Mouse (Mus musculus): ENCODE data around the gene Ttyh2.
A peak's percentile ranks its signal among the peaks of the same experiment; 100 is the strongest.
"Not testable (repeated sequence)": the region's sequence is repeated elsewhere in the genome, so short reads cannot be mapped to it uniquely, and the experiment has no call there.

The Ttyh2 gene

DNA sequence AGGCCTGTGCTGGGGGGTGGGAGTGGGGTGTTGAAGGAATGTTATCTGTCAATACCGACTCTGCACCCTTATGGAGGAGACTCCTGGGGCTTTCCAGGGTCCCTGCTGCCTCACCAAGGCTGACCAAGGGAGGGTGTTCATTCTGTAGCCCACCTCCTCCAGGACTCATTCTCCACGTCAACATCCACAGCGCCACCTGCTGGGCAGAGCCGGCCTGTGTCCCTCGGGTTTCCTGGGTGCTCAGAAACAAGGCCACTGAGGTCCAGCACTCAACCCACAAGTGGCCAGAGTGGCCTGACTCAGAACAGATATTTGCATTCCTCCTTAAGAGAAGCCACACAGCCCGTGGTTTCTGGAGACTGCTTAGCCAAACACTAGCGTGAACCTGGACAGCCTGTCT, 17.5 kb upstream of the Ttyh2 start:
- DNase-seq (ENCODE audit: low read depth, low spot score), result peak; percentile 63

DNA sequence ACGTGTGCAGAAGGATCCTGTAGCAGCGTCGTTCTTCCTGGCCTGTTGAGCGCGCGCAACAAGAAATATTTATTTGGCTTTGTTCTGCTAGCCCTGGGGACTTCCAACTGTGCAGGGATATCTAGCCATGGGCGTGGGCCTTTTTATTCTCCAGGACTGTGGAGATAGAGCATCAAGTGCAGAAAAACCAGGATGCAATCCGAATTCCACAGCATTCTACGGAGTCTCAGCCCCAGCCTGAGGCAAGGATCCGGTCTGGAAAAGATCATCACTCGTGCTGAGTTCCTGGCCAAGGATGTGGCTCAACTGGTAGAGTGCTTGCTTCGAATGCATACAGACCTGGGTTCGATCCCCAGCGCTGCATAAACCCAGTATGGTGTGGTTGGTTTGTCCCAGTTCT, 13.1 kb upstream of the Ttyh2 start:
- no peak for DNase-seq (ENCODE audit: low read depth, low spot score)

DNA sequence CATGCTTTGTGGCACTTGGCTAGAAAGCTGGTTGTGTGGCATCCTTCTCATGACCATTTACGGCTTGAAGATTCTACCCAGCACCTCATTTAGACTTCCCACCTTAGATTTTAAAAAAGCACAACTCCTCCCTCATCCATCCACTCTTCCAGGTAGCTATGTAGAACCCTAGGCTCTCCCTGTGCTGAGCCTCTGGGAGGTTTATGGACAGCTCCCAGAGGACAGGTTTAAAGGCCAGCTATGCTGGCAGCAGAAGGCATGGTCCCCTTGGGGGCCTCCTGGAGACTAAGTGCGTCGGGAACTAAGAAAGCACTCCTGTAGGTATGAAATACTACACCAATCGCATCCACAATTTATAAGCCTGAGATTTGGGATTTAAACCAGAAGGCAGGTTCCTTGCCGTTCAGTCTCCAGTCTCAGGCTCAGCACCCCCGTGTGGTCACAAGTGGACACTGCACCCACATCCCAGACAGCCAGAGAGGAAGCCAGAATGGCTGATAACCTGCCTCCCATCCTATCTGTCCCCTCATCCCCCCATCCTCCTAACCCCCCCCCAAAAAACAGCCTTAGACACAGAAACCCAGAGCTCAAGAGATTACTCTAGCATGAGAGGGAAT, 12.4 kb upstream of the Ttyh2 start:
- DNase-seq (ENCODE audit: low read depth, low spot score), result peak; percentile 76

DNA sequence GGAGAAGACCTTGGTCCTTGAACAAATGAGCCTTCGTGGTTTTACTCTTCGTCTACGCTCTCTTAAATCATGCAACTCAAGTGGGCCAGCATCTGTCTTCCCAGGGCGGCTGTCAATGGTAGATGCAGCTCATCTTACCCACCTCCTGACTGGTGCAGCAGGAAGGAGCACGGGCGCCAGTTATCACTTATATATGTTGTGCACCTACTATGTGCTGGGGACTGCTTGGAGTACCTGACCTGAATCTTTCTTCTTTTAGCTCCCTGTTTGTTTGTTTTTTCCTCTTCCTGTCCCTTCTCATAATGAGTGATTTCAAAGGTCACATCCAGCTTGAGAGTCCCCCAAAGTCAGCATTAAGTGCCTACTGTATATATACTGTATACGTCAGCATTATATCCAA, 11.1 kb upstream of the Ttyh2 start:
- no peak for DNase-seq (ENCODE audit: low read depth, low spot score)

DNA sequence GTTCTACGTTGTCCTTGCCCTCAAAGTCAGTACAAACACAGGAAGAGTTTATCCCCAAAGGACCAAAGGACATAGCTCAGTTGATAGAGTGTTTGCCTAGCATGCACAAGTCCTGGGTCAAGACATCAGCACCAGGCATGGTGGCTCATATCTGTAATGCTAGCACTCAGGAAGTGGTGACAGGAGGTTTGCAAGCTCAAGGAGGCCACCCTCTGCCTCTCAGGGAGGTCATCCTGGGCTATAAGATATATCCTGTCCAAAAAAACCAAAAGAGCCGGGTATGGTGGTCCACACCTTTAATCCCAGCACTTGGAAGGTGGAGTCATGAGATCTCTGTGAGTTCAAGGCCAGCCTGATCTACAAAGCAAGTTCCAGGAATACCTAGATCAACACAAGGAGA, 9.8 kb upstream of the Ttyh2 start:
- no peak for DNase-seq (ENCODE audit: low read depth, low spot score)

DNA sequence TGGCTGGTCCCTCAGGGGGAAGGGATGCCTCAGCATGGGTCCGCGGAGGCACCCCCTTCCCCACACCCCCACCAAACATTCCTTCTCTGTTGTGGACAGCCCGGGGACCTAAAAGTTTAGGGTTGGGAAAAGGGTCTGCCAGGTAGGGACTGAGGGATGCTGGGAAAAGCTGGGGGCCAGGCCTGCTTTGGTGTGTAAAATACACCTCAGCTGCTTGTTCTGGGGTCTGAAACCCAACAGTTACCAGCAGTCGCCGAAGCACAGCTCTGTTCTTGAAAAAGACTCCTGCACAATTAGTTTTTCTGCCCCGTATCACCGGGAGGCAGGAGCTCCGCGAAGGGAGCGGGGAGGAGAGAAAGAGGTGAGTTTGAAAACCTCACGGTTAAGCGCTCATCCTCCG, 8.4 kb upstream of the Ttyh2 start:
- no peak for DNase-seq (ENCODE audit: low read depth, low spot score)

DNA sequence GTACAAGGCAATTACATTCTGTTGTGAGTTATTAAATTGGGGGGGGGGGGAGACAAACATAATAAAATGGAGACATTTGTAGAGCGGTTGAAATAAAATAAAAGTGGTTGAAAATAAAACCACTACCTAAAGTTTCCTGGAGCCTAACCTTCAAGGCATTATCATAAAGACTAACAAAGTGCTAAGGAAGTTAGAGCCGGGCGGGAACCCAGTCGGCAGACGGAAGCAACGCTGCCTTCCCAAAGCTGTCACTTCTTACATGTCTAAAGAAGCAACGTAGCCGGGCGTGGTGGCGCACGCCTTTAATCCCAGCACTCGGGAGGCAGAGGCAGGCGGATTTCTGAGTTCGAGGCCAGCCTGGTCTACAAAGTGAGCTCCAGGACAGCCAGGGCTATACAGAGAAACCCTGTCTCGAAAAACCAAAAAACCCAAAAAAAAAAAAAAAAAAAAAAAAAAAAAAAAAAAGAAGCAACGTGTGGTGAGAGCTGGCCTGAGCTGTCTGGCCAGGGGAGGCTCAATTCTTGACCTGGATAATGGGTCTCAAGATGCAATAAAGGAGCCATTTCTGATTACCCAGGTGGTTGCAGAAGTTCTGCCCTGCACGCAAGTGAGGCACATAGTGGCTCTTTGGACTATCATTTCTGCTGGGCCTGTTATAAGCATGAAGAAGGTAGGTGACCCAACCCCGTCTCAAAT, 7.8 kb upstream of the Ttyh2 start:
- DNase-seq (ENCODE audit: low read depth, low spot score), result no peak

DNA sequence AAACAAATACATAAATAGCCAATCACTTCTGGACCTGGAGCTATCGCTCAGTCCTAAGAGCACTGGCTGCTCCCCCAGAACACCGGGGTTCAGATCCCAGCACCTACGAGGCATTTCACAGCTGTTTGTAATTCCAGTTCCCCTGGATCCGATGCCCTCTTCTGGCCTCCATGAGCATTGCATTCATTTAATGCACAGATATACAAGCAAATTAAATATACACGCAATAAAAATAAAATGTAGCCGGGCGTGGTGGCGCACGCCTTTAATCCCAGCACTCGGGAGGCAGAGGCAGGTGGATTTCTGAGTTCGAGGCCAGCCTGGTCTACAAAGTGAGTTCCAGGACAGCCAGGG, 7.3 kb upstream of the Ttyh2 start:
- peak; percentile 46 for DNase-seq (ENCODE audit: low read depth, low spot score)

DNA sequence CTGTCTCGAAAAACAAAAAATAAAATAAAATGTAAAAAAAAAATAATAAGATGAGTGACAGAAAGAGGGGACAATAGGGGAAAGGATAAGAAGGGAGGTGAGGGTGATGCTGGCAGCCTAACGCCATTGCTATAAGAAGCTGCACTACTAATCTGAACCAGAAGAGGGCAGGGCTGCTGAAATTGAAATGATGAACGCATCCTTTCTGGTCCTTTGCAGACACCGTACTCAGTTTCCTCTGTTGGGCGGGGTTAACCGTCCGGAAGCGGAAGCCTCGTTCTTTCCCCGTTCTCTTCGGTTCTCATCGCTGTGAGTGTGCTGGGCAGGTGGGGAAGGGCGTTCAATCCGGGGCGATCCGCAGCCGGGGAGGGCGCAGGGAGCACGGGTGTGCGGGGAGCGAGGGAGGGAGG, 6.9 kb upstream of the Ttyh2 start, which contains the start of gene Rpl38:
Gene Rpl38 (plus strand): TSS at position 224 of the 410 bp plus-strand sequence.
- peak; percentile 99 for DNase-seq (ENCODE audit: low read depth, low spot score)

DNA sequence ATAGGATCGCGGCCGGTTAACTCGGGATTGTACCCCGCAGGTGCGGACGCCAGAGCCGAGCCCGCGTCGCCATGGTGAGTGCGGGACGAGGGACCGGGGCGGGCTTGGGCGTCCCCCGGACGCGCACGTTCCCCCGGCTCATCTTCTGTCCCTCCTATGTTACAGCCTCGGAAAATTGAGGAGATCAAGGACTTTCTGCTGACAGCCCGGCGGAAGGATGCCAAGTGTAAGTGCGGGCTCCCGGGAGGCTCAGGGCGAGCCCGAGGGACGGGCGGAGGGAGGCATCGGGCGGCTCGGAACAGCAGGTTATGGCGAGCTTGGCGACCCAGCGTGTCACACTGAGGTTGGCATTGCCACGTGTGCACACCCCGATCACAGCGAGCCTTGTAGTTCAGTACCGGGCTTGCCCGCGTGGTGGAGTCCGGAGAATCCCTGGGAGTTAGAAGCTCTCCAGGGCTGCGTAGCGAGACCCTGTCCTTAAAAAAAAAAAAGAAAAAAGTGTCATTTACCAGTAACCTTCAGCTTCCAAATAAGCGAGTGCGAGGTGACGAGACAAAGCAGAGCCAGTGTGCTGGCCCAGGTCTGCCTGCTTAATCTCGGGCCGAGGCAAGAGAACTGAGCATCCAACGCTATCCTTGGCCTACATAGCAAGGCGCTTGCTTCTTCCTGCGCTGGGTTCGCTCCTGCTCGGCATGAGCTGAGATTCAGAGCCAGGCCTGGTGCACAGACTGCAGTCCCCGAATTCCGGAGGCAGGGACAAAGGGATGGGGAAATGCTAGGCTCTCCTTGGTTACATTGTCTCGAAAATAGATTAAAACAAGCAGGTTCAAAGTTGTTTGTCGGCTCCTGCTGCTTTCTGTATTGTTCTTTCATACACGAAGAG, 6.2 kb upstream of the Ttyh2 start:
- DNase-seq (ENCODE audit: low read depth, low spot score), result peak; percentile 93

DNA sequence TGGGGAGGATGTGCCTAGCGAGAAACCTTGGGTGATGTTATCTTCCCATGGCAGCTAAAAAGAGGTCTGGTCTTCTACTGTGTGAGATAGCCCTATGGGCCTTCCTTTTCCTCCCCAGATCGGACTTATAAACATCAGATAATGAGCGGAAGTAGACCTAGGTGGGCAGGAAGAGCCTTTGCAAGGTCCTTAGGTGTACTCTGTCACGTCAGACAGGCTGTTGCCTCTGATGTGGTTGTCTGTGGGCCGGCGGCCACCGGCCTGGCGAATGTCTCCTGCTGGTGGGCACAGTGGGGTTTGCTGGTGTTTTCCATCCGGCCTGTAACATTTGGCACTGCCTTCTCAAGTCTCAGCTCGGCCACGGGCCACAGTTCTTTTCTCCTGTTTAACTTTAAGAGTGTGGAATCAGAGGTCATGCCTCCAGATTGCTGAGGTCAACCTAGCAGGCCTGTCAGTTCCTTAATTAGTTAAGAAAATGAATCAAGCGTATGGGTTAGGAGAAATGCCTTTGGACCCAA, 5.5 kb upstream of the Ttyh2 start:
- DNase-seq (ENCODE audit: low read depth, low spot score), result no peak

DNA sequence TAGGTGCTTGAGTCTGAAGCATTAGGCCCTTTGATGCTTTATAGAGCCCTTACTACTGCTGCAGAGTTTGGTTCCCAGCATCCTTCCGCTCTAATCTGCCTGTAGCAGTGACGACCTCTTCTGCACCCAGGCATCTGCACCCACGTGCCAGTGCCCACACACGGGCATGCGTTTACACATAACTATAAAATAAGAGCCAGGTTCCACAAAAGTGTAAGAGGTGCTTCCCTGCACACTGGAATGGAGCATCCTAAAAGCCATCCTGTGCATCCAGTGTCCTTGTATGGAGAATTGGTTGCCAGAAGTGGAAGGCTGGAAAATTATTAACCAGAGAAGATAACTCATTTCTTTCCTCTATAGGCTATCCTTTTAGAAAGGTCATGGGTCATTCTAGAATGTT, 4.1 kb upstream of the Ttyh2 start:
- DNase-seq (ENCODE audit: low read depth, low spot score), result no peak

DNA sequence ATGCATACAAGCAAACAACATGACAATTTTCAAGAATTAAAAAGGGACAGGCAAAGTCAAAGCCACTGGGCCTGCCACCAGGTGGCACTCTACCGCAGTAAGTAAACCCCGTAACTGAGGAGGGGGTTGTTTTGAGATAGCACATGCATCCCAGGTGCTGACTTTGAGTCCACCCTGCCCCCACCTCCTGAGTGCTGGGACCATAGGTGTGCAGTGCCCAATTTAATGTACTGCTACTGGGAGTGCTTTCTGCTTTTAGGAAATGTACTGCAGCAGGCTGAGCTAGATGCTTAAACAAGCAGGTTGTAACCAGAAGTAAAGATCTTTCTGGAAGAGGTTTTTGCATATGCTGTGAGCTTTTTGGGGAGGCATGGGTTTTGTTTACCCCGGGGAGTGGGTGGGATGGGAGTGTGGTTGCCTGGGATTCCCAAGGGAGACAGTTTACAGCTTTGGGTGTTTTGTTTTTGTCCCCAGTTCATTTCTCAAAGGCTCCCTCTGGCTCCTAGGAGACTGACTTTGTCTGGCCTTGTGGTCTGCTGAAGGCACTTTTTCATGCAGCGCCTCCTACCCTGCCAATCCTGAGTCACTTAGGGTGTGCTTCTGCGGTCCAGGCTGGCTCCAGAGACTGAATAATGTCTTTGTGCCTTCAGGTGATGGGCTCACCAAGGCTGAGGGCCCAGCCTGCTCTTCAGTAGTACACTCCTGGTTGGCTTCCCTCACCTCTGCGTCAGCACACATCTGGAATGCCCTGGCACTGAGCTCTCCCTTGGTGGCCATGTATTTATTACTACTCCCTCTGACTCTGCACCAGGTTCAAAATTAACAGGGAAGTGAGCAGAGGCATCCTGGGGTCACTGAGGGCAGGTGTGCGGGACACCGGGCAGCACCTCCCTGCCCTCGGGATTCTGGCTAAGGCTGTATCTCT, 2.2 kb upstream of the Ttyh2 start:
- DNase-seq (ENCODE audit: low read depth, low spot score), result peak; percentile 74

DNA sequence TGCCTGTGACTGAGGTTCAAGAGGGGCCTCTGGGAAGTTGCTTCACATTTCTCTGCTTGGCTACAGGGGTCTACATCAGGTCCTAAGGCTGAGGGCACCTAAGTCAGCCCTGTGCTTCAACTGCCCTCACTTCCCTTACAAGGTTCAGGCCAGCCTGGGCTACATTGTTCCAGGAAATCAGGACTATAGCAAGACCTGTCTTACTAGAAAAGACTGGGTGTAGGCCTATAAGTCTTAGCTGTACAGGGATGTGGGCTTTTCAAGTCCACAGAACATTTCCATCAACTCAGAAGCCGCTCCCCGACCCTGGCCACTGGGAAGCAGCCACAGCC, 1.5 kb upstream of the Ttyh2 start:
- no peak for DNase-seq (ENCODE audit: low read depth, low spot score)

DNA sequence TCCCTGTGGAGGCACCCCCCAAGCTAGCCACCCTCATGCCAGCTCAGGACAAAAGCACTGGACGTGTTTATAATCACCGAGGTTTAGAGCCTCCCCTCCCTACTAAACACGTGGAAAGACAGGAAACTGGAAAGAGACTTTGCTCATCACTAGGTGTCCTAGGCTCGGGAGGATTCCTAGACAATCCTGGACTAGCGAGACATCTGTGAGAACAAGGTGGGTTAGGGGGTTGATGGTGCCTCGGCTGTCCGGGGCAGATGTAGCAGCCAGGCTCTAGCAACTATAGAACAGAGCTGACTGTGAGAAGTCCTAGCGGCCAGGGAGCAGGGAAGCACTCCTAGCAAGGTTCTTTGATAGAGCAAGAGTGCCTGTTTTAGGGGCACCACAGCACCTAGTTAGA, 1.1 kb upstream of the Ttyh2 start:
- no peak for DNase-seq (ENCODE audit: low read depth, low spot score)

DNA sequence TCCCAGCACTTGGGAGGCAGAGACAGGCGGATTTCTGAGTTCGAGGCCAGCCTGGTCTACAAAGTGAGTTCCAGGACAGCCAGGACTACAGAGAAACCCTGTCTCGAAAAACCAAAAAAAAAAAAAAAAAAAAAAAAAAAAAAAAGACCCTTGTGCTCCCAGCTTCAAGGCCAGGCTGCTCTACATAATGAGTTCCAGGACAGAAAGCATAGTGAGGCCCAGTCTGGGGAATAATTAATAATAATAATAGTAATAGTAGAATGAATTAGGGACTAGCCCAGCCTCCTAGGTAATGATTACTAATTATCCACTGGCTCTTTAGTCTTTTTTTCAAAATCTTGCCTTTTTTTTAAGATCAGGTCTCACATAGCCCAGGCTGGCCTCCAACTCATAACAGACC, 435 bp upstream of the Ttyh2 start:
- not testable (repeated sequence) for DNase-seq (ENCODE audit: low read depth, low spot score)

DNA sequence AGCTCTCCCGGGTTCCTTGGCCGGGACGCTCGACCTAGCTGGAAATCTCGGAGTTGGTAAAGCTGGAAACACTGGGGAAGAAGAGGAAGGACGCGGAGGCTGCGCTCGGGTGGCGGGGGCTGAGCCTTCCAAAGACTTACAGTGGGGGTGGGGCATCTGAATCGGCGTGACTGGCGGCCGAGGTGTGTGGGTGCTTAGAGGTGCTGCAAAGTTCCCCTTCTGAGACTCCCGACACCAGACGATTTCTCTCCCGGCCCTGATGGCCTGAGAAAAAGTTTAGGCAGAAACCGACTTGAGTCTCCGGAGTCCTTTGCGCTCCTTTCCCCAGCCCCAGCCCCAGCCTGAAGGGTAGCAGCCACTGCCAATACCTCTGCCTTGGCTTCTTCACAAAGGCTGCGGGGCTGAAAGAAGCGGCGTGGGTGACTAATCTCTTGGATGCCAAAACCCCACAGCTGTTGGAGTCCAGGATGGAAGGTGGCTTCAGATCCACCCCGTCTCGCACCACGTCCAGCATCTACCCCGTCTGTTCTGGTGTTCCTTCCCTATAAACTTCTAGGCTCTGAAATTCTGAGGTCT, 683 bp downstream of the Ttyh2 start:
- DNase-seq (ENCODE audit: low read depth, low spot score), result peak; percentile 71

DNA sequence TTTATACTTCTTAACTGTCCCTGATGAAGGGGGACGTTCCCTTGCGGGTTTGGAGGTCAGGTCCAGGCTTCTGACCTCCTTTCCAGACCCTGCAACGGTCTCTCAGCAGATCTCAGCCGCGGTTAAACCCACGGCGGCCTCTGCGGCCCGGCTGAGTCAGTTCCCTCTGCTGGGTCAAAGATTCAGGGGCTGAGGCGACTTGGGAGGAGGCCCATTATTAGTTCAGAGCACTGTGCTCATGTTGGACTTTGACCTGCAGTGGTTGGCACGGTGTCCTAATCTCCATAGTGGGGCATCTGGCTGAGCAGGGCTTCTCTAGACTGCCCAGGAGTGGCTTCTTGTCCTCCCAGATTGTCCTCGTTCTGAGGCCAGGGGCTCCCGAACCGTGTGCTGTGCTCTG, 1.2 kb downstream of the Ttyh2 start:
- DNase-seq (ENCODE audit: low read depth, low spot score), result peak; percentile 39

DNA sequence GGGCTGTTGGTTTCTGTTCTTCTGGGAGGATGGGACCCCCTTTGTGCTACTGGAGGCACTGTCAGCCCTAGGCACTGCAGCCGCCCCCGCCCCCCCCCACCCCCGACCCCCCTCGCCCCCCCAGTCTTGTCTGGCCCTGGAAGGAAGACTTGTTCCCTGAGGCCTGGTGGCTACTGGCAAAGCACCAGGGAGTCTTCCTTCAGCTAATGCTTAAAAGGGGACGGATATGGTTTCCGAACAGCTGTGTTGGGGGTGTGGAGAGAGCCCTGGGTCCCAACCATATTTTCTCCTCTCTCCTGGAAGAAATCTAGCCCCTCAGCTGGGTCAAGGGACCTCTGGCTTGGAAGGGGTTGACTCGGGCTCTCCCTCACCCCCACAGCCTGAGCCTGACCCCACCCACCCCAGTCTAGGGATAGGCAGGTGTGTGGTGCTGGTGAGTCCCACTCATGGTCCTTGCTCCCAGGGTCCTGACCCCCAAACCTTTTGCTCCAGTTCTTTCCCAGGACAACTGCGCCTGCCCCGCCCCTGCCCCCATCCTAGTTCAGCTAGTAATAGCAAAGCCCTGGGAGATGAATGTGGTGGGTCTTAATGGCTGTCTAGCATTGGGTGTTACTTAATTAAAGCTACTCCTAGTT, 1.8 kb downstream of the Ttyh2 start:
- DNase-seq (ENCODE audit: low read depth, low spot score), result no peak

DNA sequence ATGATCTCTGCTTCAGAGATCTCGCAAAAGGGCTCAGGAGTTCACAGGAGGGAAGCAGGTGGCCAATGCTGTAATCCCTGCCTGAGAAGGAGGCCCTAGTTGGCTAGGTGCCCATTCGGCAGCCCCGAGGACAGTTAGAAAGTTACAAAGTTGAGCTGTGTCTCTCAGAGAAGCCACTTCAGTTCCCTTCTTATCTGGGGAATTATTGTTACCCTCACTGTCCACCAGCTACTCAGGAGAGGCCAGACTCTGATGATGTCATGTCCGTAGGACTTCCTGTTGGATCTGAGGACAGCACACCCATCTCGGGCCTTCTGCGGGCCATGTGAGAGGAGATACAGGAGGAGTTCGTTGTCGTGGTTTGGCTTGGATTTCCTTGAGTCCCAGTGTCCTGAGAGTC, 4.4 kb downstream of the Ttyh2 start:
- DNase-seq (ENCODE audit: low read depth, low spot score), result peak; percentile 36

DNA sequence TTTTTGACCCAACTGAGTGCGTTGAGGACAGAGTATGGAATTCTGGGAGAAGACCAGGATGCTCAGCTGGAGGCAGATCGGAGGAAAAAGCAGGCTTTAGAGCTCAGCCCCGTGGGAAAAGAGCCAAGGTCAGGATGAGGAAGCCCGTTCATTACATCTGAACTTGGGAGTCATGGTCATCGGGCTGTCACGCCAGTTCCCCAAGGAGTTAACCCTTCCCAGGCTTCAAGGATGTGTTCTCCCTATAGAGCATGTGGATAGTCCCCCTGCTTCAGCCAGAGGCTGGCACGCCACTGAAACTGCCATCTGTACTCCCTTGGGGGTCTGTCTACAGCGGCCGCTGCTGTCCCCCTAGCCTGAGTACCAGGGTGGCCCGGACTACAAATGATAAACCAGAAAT, 5.1 kb downstream of the Ttyh2 start:
- peak; percentile 53 for DNase-seq (ENCODE audit: low read depth, low spot score)

All from brain, adult 2 months (tissue).